Mouse (Mus musculus) heart, embryonic 11.5 days (tissue): ENCODE results near the gene Thbs3. TPM values are rescaled to one million over a fixed set of nuclear protein-coding genes. Genes with fewer than 3 reads are reported as not detected.

Source experiments
- ATAC-seq: fragments of 200-750 bp; cut with Nextera tagmentation; replicated peaks from 2 replicates; pipeline ENCODE4 v1.8.0; 2017; ENCODE audit warnings: moderate library complexity; ENCODE audit not compliant: insufficient number of reproducible peaks, low FRiP score, low TSS enrichment
- H3K27ac ChIP-seq: fragments of 300-500 bp; sonication (generic); 2 replicates; pipeline ENCODE4 v1.5.1; 2014; ENCODE audit warnings: mild to moderate bottlenecking, low read depth, low read length
- H3K27me3 ChIP-seq: fragments of 300-500 bp; sonication (generic); 2 replicates; pipeline ENCODE4 v1.6.1; 2014; ENCODE audit warnings: mild to moderate bottlenecking, low read length, mixed read lengths; ENCODE audit not compliant: control insufficient read depth, insufficient read depth
- H3K36me3 ChIP-seq: fragments of 300-500 bp; sonication (generic); 2 replicates; pipeline ENCODE4 v1.6.1; 2014; ENCODE audit warnings: mild to moderate bottlenecking, low read length, moderate library complexity, mixed read lengths; ENCODE audit not compliant: control insufficient read depth, insufficient read depth
- H3K4me1 ChIP-seq: fragments of 300-500 bp; sonication (generic); 2 replicates; pipeline ENCODE4 v1.6.1; 2014; ENCODE audit warnings: low read length; ENCODE audit not compliant: control insufficient read depth, insufficient read depth
- H3K4me2 ChIP-seq: fragments of 300-500 bp; sonication (generic); 2 replicates; pipeline ENCODE4 v1.6.1; 2014; ENCODE audit warnings: mild to moderate bottlenecking, moderate library complexity
- H3K4me3 ChIP-seq: fragments of 300-500 bp; sonication (generic); 2 replicates; pipeline ENCODE4 v1.5.1; 2014; ENCODE audit warnings: low read depth, low read length
- H3K9ac ChIP-seq: fragments of 300-500 bp; sonication (generic); 2 replicates; pipeline ENCODE4 v1.6.1; 2014; ENCODE audit warnings: mild to moderate bottlenecking, low read depth, low read length, moderate library complexity
- H3K9me3 ChIP-seq: fragments of 300-500 bp; sonication (generic); replicated peaks from 2 replicates; pipeline ENCODE4 v1.6.1; 2016; ENCODE audit warnings: low read length; ENCODE audit not compliant: control insufficient read depth
- WGBS: fragments of 180-500 bp; shearing (Covaris S2); extraction: QIAGEN DNeasy Blood & Tissue Kit; methylation state at CpG from one replicate; pipeline ENCODE4 v1.1.7; 2014; ENCODE audit not compliant: insufficient replicate concordance; 5-methylcytosine and 5-hydroxymethylcytosine counted together
- polyA plus RNA-seq: library from polyadenylated mRNA; unstranded; fragments of >200 nt; fragmentation: Nextera tagmentation; extraction: Ambion mirVana; gene quantifications from 2 replicates; pipeline ENCODE4 v1.2.1, GENCODE M21; 2014

Gene Thbs3
- polyA plus RNA-seq, 1 experiment from 2014 or later = 6.9 TPM

DNA sequence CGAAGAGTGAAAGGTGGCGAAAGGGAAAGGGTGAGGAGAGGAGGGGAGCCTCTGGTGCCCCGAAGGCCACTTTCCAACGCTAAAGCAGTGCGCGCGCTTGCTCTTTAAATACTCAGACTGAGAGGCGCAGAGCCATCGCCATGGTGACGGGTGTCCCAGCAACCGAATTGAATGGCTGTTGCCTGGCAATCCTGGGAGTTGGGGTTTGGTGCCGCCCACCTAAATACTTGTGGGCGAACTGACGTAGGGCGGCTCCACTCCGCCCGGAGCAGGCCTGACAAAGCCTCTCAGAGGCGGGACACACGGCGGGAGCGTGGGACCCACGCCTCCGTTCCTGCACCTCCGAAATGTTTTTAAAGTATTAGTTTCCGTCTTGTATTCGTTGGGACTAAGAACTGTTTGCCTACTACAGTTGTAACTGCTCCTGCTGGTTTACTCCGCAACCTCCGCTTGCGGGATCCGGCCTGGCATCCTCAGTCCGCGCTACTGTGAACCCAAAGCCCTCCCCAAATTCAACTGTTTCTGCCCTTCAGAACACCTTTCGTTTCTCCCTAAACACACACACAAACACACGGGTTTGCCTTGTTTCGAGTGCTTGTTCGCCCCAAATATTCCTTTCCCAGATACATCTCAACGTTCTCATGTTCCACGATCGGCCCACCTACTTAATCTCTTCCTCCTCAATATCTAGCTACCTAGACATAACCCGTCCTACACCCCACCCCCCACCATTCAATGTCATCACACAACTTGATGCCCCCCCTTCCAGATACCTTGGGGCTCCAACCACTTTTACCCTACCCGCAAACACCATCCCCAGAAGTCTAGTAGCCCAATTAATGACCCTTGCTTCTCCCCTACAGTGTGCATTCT lies 12.6 kb downstream of the Thbs3 start:
- ATAC-seq = peak; percentile 65
- WGBS = 4% methylated on average over 40 of the region's 41 CpGs
- Histone ChIP-seq H3K4me3 (peak overlapping the region; percentile 49), H3K9ac (peak overlapping the region; percentile 58; the same call in 1 of the 2 replicates), H3K27ac (0 out of 2 replicates have a peak overlapping the region, but pooled peaks have one; percentile 22), H3K27me3 (peaks cover 37% of the 10 kb centered on the region), H3K4me2 (peak overlapping the region; percentile 73), H3K36me3 (no peaks in the 10 kb centered on the region), H3K4me1 (peaks cover 9% of the 10 kb centered on the region; the same call in 1 of the 2 replicates), H3K9me3 (no peaks in the 10 kb centered on the region)

DNA sequence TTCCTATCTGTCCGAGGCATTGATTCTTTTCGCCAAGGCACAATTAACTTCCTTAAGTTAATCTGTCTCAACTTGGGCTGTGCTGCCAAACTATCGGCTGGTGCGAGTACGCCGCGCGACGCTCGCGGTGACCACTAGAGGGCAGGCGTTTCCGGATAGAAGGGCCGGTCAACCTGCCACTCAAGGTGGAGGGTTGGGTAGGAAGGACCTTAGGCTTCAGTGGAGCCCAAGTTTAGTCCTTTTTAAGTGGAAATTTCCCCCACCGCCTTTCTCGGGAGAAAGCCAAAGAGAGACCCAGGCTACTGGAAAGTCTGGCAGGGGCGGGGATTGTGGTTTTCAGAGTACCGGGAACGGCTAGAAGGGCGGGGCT lies 13.2 kb downstream of the Thbs3 start:
- under 1% methylated on average over 20 of the region's 20 CpGs for WGBS
- H3K27me3 ChIP-seq = peaks cover 37% of the 10 kb centered on the region

DNA sequence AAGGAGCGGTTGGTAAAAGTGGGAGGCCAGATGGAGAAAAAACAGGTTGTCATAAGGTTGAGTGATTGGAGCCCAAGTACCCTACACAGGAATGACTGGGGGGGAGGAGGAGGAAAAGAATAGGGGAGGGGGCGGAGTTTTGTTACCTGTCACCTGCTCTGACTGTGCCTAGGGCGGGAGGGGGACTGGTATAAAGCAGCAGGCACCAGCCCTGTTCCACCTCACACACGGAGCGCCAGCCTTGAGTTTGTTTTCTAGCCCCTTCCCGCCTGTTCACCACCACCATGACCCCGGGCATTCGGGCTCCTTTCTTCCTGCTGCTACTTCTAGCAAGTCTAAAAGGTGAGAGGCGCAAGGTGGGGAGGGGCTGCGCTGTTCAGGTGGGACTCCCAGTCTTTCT lies 13.9 kb downstream of the Thbs3 start, which contains the start of gene Muc1:
Muc1 (plus strand) TSS at position 222 of the 400 bp plus-strand sequence.
- ATAC-seq = no peak
- H3K4me1 ChIP-seq = peaks cover 9% of the 10 kb centered on the region; the same call in 1 of the 2 replicates
- 22% methylated on average over 10 of the region's 10 CpGs for WGBS
- 0 out of 2 replicates have a peak within 1 kb of the TSS, but pooled peaks have one; percentile 6 for H3K27ac ChIP-seq
- peak within 1 kb of the TSS; percentile 58; the same call in 1 of the 2 replicates for H3K9ac ChIP-seq
- no peaks in the 10 kb centered on the region for H3K36me3 ChIP-seq
- no peaks in the 10 kb centered on the region for H3K9me3 ChIP-seq
- H3K4me2 ChIP-seq = peak within 1 kb of the TSS; percentile 73
- H3K27me3 ChIP-seq = peaks cover 37% of the 10 kb centered on the region
- peak within 1 kb of the TSS; percentile 49 for H3K4me3 ChIP-seq

More for the DNA sequence above, 13.2 kb downstream of the Thbs3 start:
- Histone ChIP-seq H3K4me2 (peak overlapping the region; percentile 73), H3K9ac (peak overlapping the region; percentile 58; the same call in 1 of the 2 replicates), H3K27ac (0 out of 2 replicates have a peak overlapping the region, but pooled peaks have one; percentile 6), H3K4me1 (peaks cover 9% of the 10 kb centered on the region; the same call in 1 of the 2 replicates), H3K4me3 (peak overlapping the region; percentile 49), H3K36me3 (no peaks in the 10 kb centered on the region), H3K9me3 (no peaks in the 10 kb centered on the region)
- no peak; the same call in 1 of the 2 replicates for ATAC-seq

DNA sequence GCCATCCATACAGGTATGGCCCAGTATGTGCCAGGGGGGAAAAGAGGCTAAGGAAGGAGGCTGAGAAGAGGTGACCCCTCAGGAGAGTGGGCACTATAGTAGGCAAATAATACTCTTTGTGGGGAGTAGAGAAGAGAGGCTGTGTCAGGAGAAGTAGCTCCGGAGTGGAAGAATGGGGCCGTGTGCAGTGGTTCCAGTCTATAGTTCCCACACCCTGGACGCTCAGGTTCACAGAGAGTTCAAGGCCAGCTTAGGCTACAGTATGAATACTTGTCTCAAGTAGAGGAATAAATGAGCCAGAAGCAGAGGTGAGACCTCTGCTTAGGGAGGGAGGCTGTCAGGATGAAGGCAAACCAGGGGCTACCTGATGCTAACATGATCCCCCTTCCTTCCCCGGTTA lies 14.3 kb downstream of the Thbs3 start:
- H3K4me1 ChIP-seq = peaks cover 9% of the 10 kb centered on the region; the same call in 1 of the 2 replicates
- no peaks in the 10 kb centered on the region for H3K9me3 ChIP-seq
- H3K4me3 ChIP-seq = no peak overlapping the region
- 70% methylated on average over 4 of the region's 4 CpGs for WGBS
- no peaks in the 10 kb centered on the region for H3K36me3 ChIP-seq
- H3K27me3 ChIP-seq = peaks cover 37% of the 10 kb centered on the region
- 0 out of 2 replicates have a peak overlapping the region, but pooled peaks have one; percentile 4 for H3K4me2 ChIP-seq
- H3K27ac ChIP-seq = no peak overlapping the region
- H3K9ac ChIP-seq = no peak overlapping the region
- no peak for ATAC-seq

DNA sequence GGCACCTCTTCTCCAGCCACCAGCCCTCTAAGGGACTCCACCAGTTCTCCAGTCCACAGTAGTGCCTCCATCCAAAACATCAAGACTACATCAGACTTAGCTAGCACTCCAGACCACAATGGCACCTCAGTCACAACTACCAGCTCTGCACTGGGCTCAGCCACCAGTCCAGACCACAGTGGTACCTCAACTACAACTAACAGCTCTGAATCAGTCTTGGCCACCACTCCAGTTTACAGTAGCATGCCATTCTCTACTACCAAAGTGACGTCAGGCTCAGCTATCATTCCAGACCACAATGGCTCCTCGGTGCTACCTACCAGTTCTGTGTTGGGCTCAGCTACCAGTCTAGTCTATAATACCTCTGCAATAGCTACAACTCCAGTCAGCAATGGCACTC lies 15.6 kb downstream of the Thbs3 start:
- no peak overlapping the region for H3K9ac ChIP-seq
- no peak for ATAC-seq

DNA sequence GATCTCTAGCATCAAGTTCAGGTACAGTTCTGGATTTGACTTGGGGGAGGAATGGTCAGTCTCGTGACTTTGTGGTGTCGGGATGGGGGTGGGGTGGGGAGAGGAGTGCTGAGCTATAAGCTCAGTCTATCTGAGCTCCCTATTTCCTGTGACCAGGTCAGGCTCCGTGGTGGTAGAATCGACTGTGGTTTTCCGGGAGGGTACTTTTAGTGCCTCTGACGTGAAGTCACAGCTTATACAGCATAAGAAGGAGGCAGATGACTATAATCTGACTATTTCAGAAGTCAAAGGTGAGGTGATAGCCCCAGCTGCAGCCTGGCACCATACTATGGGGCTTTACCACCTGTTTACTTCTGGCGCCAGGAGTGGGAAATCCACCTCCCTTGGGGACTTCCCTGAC lies 16.4 kb downstream of the Thbs3 start:
- ATAC-seq = no peak
- Histone ChIP-seq H3K4me2 (no peak overlapping the region), H3K27me3 (peaks cover 29% of the 10 kb centered on the region), H3K27ac (no peak overlapping the region), H3K4me1 (peaks cover 9% of the 10 kb centered on the region; the same call in 1 of the 2 replicates), H3K36me3 (no peaks in the 10 kb centered on the region), H3K9ac (no peak overlapping the region), H3K9me3 (no peaks in the 10 kb centered on the region), H3K4me3 (no peak overlapping the region)
- 43% methylated on average over 7 of the region's 7 CpGs for WGBS

More for the DNA sequence above, 15.6 kb downstream of the Thbs3 start:
- Histone ChIP-seq H3K4me1 (peaks cover 9% of the 10 kb centered on the region; the same call in 1 of the 2 replicates), H3K27ac (no peak overlapping the region), H3K9me3 (no peaks in the 10 kb centered on the region), H3K4me3 (no peak overlapping the region), H3K36me3 (no peaks in the 10 kb centered on the region), H3K4me2 (no peak overlapping the region), H3K27me3 (peaks cover 36% of the 10 kb centered on the region)
- 73% methylated on average over 2 of the region's 2 CpGs for WGBS

DNA sequence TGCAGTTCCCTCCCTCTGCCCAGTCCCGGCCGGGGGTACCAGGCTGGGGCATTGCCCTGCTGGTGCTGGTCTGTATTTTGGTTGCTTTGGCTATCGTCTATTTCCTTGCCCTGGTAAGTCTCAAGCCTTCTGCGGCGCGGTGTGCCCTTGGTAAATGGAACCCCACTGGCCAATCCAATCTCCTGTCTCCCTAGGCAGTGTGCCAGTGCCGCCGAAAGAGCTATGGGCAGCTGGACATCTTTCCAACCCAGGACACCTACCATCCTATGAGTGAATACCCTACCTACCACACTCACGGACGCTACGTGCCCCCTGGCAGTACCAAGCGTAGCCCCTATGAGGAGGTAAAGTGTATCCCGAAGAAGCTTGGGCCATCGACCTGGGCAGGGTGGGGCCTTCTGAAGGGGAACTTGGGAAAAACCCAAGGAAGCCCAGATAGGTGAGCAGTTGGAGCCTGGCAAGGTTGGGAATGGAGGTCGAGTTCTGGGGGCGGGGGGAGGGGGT lies 16.8 kb downstream of the Thbs3 start:
- WGBS = 70% methylated on average over 16 of the region's 16 CpGs
- Histone ChIP-seq H3K4me2 (no peak overlapping the region), H3K4me1 (peaks cover 9% of the 10 kb centered on the region; the same call in 1 of the 2 replicates), H3K36me3 (no peaks in the 10 kb centered on the region), H3K9me3 (no peaks in the 10 kb centered on the region), H3K9ac (no peak overlapping the region), H3K4me3 (no peak overlapping the region), H3K27me3 (peaks cover 24% of the 10 kb centered on the region), H3K27ac (no peak overlapping the region)
- ATAC-seq = no peak

DNA sequence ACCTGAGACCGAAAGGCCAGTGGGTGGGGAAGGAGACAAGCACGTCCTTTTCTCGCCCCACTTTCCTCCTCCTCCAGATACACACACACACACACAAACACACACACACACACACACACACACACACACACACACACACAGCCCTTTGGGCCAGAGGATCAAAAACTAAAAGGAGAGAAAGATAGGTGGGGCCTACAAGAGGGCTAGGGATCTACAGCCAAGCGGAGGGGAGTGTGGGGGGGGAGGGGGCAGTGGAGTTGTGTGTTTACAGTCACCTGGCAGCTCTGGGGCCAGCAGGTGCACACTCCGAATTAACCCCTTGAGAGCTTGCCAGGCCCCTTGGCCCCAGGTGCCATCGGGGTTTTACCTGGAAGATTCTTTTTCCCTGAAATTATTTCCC lies 17.6 kb downstream of the Thbs3 start:
- ATAC-seq = no peak
- H3K4me2 ChIP-seq = no peak overlapping the region
- H3K9ac ChIP-seq = no peak overlapping the region
- peaks cover 24% of the 10 kb centered on the region for H3K27me3 ChIP-seq
- no peaks in the 10 kb centered on the region for H3K36me3 ChIP-seq
- H3K9me3 ChIP-seq = no peaks in the 10 kb centered on the region
- 62% methylated on average over 6 of the region's 6 CpGs for WGBS
- H3K4me1 ChIP-seq = peaks cover 7% of the 10 kb centered on the region; the same call in 1 of the 2 replicates
- H3K4me3 ChIP-seq = no peak overlapping the region
- no peak overlapping the region for H3K27ac ChIP-seq
